In genomic region chr19:15203039-15203438, GRCm38 (mm10) we compare ENCODE assay signal across 28 mouse cellular contexts.
"Had no signal": no experiment of that assay in that cellular context is flagged by ENCODE, and none has a peak within 500 bp of the region (broad histone marks: within the 10 kb centered on the region; RNA-seq: fewer than 3 reads in every experiment).

No protein-coding gene starts in this region.

- DNase-seq: cerebellum, adult 8-10 months; cerebellum, adult 9-10 months; cerebellum, adult 9-11 months; cerebellum, postnatal 10 days; cerebellum, postnatal 14 days; cerebellum, postnatal 25 days; cerebellum, postnatal 36 days; embryo, embryonic 11 days; forebrain, postnatal 0 days; gastrocnemius, adult 2 months; gastrocnemius, postnatal 10 days; gastrocnemius, postnatal 14 days; gastrocnemius, postnatal 25 days; gastrocnemius, postnatal 36 days; heart, adult 11 months; heart, adult 18-20 months; heart, adult 2 months had no signal

- H3K4me3 ChIP-seq: embryonic facial prominence, embryonic 10.5 days; embryonic facial prominence, embryonic 12.5 days; embryonic facial prominence, embryonic 13.5 days; embryonic facial prominence, embryonic 15.5 days; erythroblast, embryonic 14.5 days; forebrain, embryonic 10.5 days; forebrain, embryonic 12.5 days; forebrain, embryonic 13.5 days; forebrain, embryonic 15.5 days; gastrocnemius, adult 2 months; heart, adult 2 months had no signal

- H3K27ac ChIP-seq: embryonic facial prominence, embryonic 10.5 days; embryonic facial prominence, embryonic 12.5 days; embryonic facial prominence, embryonic 13.5 days; embryonic facial prominence, embryonic 15.5 days; forebrain, embryonic 10.5 days; forebrain, embryonic 12.5 days; forebrain, embryonic 13.5 days; forebrain, embryonic 15.5 days; gastrocnemius, adult 2 months; heart, adult 2 months had no signal

- ATAC-seq: forebrain, embryonic 13.5 days; forebrain, embryonic 14.5 days; forebrain, embryonic 15.5 days; forebrain, embryonic 16.5 days; forebrain, postnatal 0 days had no signal
